Mouse (Mus musculus) cerebellum, postnatal 36 days (tissue): Measurements from ENCODE around the gene Chic2.

Experiments used
- DNase-seq, 2 experiments: peaks; one replicate each; pipeline ENCODE4 v3.0.0; 2021 to 2022; ENCODE audit warnings: mixed read lengths in 2 of 2

Chic2 gene

GRCm38 (mm10) chr5:75044310-75044904 lies at the start of gene Chic2:
Chic2 (minus strand) TSS chr5:75044774.
- DNase-seq, result peak; percentile 81 to 88

- no peak for DNase-seq
These were observed 41.3 kb upstream of the Chic2 start for GRCm38 (mm10) chr5:75085906-75086305.

DNA sequence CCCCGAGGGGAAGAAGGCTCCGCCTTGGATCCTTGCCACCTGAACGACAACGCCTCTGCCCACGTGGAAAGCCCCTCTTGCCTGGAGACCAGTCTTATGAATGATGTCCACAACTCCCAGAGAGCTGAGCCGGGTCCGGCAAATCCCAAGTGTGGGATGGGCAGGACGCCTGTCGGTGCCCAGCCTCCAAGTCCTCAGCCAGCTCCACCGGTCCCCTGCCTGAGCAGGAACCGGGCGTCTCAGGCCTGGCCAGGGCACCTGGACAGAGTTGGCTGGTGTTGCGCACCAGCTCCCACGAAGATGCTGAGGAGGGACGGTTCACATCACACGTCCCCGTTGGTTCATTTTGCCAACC lies 40.9 kb upstream of the Chic2 start:
- no peak for DNase-seq

- no peak for DNase-seq
These were observed 40.4 kb upstream of the Chic2 start for GRCm38 (mm10) chr5:75084871-75085520.

DNA sequence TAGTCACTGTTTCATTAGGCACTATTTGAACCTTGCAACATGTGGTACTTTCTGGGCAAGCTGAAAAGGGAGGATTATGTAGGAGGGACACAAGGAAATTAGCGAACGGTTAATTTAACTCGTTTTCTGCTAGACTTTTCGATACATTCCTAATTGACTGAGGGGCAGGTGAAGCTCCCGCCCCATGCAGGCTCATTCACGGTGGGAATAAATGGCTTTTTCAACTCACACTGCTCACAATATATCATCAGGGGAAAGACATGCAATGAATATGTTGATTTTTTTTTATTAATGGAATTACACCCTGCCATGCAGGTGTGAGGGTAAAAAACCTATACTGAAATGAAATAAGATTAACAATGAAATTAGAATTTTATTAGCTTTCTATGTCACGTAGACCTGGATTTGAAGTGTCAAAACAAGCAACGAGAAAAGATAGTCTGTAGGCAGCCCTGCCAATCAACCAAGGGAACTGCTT lies 39.9 kb upstream of the Chic2 start:
- no peak for DNase-seq

DNA sequence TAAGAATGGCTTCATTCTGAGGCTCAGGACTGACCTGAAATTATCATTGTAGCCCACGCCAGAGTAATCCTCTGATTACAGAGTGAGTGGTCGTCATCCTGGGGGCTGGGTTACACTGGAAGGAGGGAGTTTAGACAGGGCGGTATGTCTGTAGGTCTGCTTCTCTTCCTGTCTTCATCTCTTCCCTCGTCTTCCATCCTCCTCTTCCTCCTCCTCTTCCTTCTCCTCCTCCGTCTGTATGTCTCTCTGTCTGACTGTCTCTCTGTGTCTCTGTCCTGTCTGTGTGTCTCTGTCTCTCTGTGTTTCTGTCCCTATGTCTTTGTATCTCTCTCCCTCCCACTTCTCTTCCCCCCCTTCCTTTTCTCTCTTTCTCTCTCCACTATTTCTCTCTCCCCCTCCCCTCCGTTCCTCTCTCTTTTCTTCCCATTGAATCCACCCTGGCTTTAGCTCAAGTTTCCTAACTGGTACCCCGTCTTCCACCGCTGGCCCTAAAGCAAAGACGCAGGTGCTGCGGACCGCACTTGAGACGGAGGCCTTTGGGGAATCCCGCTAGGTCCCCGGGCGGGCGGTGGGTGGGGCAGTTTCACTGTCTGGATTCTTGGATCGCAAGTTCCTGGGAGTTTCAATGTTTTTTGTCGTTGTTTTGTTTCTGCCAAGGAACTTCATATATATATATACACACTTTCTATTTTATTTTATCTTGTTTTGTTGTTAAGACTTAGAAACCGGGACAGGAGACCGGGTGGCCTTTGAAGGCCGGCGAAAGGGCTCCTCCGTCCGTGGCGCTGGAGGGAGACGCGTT lies 39.2 kb upstream of the Chic2 start:
- no peak for DNase-seq

- no peak for DNase-seq
These were observed 38.5 kb upstream of the Chic2 start for GRCm38 (mm10) chr5:75083061-75083460.

- no peak for DNase-seq
These were observed 37.9 kb upstream of the Chic2 start for GRCm38 (mm10) chr5:75082439-75082838.

- no peak for DNase-seq
These were observed 35.0 kb upstream of the Chic2 start for GRCm38 (mm10) chr5:75079564-75079963.

DNA sequence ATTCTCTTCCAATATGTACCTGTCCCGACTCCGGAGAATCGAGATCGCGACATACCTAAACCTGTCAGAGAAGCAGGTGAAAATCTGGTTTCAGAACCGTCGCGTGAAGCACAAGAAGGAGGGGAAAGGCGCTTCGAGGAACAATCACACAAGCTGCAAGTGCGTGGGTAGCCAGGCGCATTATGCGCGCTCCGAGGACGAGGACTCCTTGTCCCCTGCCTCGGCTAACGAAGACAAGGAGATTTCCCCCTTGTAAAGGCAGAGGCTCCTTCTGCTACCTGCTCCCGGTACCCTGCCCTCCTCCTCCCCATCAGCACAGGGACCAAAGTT lies 32.4 kb upstream of the Chic2 start:
- DNase-seq, result no peak

DNA sequence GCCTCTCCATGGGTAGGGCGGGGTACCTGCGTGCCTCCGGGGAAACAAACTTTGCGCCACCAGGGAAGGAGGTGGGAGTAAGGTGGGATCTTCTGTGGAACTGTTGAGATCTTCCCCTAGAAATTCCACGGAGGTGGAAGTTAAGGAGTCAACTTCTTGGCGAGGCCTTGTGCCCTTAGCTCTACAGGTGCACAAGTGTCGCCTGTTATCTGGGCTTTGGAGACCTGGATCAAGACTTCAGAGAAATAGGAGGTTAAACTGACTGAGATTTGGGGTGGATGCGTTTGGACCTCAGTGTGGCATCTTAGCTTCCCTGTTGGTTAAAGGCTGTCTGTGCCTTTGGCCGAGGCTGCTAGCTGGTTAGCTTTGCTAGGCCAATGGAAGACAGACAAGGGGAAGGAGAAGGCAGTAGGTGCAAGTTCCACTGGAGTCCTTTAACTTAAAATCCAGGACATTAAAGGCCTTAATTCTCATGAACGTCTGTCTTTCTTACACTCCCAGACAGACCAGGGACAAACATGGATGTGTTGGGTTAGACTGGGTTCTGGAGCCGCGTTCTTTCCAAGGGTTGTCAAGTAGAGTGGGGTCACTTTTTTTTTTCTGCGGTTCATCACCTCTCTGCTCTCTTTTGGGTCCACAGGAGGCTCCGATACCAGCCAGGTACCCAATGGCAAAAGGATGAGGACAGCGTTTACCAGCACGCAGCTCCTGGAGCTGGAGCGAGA lies 31.9 kb upstream of the Chic2 start:
- no peak for DNase-seq

DNA sequence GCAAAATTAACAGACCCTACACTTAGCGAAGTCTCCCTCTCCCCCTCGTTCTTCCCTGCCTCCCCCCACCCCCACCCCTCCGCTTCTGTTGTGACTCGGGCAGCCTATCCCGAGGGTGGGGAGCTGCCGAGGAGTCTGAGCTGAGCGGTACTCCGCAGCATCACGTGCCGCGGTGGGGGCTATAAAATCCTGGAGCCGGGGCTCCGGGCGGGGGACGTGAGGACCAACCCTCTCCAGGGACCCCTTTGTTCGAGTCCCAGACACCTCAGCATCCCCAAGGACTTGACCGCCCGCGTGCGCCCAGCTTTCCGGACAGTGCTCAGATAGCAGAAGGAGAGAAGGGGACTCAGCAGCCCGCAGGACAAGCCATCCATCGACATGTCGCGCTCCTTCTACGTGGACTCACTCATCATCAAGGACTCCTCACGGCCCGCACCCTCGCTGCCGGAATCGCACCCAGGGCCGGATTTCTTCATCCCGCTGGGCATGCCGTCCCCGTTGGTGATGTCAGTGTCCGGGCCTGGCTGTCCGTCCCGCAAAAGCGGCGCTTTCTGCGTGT lies 30.9 kb upstream of the Chic2 start, which contains the start of gene Gsx2:
TSS of gene Gsx2 (plus strand) at position 219 of the 559 bp plus-strand sequence.
- no peak for DNase-seq

DNA sequence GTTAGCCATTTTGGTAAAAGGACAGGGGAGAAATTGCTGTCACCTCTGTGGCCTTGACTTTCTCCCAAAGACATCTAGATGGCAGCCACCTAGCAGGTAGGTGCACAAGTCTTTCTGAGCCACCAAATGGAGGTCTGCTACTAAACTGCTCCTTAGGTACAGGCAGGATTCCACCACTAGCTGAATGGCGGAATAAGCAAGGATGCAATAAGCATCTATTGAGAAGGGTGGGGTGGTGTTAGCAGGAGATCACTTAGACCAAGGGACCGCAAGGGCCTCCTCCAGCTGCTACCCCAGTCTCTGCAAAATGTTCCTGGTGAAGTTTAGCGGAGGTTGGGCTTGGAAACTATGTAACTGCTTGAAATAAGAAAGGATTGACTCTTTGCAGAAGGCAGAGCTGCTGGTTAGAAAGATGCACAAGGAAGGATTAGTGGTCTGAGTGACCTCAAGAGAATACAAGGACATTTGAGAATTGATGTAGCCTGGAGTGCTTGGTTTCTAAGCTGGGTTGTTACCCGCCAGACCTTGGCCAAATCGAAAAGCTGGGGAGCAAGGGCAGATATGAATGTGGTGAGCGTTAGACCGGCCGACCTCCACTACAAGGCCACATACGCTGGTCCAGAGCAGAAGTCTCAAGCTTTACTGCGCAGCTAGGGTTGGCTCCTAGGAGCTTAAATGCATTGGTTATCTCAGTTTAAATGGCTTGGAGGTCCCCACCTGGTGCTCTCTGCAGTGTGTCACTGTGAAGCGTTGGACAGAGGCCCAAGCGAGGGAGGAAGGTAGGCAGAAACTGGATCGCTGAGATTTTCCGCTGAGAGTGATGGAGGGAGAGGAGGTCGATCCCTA lies 30.2 kb upstream of the Chic2 start:
- DNase-seq, result no peak

- no peak for DNase-seq
These were observed 29.6 kb upstream of the Chic2 start for GRCm38 (mm10) chr5:75074132-75074531.

DNA sequence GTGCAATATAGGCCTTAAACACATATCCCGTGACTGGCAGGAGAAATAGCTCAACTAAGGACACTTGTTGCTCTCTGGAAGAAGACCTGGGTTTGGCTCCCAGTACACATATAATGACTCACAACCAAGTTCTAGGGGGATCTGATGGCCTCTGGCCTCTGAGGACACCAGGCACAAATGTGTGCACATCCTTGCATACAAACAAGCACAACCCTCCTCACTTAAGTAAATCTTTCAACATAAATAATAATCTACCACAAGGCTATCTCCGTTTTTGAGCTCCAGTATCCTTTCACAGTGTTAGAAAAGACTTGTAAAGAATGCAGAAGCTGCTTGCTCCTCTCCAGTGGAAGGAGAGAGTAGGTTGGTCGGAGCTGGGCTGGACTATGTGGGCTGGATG lies 29.1 kb upstream of the Chic2 start:
- no peak for DNase-seq

DNA sequence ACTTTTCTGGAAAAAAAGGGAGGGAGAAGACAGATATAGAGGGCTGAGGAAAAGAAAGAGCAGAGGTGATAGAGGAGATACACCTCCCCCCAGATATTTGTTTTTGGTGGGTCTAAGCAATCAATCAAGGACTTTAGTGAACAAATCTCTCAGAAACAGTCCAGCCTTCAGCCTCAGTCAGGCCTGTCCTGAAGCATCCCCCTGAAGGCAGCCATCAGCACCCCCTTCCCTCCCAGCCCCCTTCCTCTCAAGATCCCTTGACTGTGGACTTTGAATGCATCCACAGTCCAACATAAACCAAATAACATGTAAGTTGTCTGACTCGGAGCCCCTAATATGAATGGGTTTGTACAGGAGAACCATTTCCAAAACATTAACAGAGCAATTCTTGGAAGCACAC lies 28.6 kb upstream of the Chic2 start:
- no peak for DNase-seq

DNA sequence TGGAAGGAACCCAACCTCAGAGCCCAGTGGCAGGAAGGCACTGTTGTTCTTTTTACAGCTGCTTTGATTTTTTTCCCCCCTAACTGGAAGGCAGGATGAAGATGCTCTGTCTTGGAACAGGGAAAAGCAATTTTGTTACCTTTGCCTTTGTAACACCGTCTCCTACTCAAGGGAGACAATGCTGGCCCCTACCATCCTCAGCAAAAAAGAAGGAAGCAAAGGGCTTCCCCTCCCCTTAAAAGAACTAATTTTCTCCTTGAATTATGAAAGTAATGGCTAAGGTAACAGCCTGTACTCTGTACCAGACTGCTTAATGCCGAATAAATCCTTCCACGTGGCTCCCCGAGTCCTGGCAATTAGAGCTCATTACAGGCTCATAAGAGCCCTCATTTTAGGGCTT lies 28.0 kb upstream of the Chic2 start:
- DNase-seq, result no peak

GRCm38 (mm10) chr5:75071951-75072350 lies 27.4 kb upstream of the Chic2 start:
- DNase-seq, result no peak

DNA sequence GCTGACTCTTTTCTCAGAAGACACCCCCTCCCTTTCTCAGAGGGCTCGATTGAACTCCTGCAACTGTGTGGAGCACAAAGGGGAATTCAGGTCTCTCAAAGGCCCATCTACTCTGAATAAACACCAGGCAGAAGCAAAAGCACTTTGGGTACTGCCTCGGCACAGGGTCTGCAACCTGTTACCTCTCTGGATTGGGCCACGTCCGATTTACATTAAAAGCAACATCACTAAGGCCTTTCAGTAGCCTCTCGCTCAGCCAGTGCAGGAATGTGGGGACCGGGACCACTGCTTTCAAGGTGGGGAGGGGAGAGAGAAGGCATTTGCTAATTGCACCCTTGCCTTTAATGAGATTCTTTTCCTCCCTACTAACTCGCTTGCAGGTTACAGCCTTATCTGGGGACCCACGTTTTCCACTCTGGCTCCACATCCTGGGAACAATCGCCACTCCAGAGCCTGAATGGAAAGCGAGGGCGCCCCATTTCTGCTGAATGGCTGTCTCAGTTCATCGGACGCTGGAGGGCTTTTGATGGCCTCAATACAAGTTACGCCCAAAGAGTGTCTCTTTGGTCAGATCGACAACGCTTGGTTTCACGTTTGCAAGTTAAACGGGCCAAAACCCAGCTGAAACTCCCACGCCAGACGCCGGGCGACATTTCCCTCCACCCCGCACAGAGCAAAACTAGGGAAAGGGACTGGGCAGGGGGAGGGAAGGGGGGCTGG lies 26.2 kb upstream of the Chic2 start:
- no peak for DNase-seq

GRCm38 (mm10) chr5:75070132-75070531 lies 25.6 kb upstream of the Chic2 start:
- no peak for DNase-seq

- peak; percentile 31 to 47 for DNase-seq
These were observed 22.7 kb upstream of the Chic2 start for GRCm38 (mm10) chr5:75067125-75067756.
